Comparison of ENCODE assay signal across 14 mouse cellular contexts in the genomic region with DNA sequence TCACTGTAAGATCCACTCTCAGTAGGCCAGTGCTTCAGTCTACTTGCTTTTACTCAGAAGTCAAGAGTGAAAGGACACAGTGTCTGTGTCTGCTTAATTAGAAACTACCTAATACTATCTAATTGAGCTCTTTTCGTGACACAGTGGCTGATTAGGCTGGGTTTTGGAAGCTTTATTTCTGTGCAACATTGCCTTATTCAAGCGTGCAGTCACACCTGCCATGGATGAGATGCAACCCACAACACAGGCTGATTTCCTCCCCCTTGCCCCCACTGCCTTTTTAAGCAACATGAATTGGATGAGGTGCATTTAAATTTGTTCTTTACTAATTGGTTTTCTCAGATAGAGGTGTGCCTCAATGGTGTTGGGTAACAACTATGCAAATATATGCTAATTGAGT. TPM values are rescaled to one million over a fixed set of nuclear protein-coding genes. Genes with fewer than 3 reads are reported as not detected.
"Had no signal": no experiment of that assay in that cellular context is flagged by ENCODE, and none has a peak within 500 bp of the region (broad histone marks: within the 10 kb centered on the region; RNA-seq: fewer than 3 reads in every experiment).

No protein-coding gene starts in this region.

- H3K9ac ChIP-seq: liver, embryonic 15.5 days; midbrain, embryonic 15.5 days had no signal

- H3K4me3 ChIP-seq: left cerebral cortex, adult 2 months; limb, embryonic 10.5 days; liver, embryonic 15.5 days; midbrain, embryonic 10.5 days; midbrain, embryonic 15.5 days had no signal

- ATAC-seq: lung, postnatal 0 days; midbrain, embryonic 15.5 days had no signal

- H3K4me1 ChIP-seq: limb, embryonic 10.5 days; liver, embryonic 15.5 days; midbrain, embryonic 10.5 days; midbrain, embryonic 15.5 days had no signal

- H3K36me3 ChIP-seq: liver, embryonic 15.5 days; midbrain, embryonic 10.5 days; midbrain, embryonic 15.5 days had no signal

- H3K4me2 ChIP-seq: liver, embryonic 11.5 days; liver, embryonic 15.5 days; midbrain, embryonic 15.5 days had no signal

- H3K27me3 ChIP-seq: liver, embryonic 15.5 days; midbrain, embryonic 15.5 days had no signal

- DNase-seq: kidney, postnatal 14 days; lung, adult 2 months; lung, postnatal 4 days; thymus, adult 18-20 months; thymus, postnatal 25 days had no signal

- H3K27ac ChIP-seq: left cerebral cortex, adult 2 months; limb, embryonic 10.5 days; liver, embryonic 15.5 days; midbrain, embryonic 10.5 days; midbrain, embryonic 15.5 days had no signal

- H3K9me3 ChIP-seq: limb, embryonic 10.5 days; liver, embryonic 15.5 days; midbrain, embryonic 10.5 days; midbrain, embryonic 15.5 days had no signal

RNA-seq across cellular contexts. Expression of gene Asb4, which starts 50.7 kb away (rescaled TPM):
- total RNA-seq: monocyte, adult 5-6 weeks; neutrophil, adult 5-6 weeks had no signal
